Mouse (Mus musculus): ENCODE measurements around the gene Carmil1.

The Carmil1 gene

DNA sequence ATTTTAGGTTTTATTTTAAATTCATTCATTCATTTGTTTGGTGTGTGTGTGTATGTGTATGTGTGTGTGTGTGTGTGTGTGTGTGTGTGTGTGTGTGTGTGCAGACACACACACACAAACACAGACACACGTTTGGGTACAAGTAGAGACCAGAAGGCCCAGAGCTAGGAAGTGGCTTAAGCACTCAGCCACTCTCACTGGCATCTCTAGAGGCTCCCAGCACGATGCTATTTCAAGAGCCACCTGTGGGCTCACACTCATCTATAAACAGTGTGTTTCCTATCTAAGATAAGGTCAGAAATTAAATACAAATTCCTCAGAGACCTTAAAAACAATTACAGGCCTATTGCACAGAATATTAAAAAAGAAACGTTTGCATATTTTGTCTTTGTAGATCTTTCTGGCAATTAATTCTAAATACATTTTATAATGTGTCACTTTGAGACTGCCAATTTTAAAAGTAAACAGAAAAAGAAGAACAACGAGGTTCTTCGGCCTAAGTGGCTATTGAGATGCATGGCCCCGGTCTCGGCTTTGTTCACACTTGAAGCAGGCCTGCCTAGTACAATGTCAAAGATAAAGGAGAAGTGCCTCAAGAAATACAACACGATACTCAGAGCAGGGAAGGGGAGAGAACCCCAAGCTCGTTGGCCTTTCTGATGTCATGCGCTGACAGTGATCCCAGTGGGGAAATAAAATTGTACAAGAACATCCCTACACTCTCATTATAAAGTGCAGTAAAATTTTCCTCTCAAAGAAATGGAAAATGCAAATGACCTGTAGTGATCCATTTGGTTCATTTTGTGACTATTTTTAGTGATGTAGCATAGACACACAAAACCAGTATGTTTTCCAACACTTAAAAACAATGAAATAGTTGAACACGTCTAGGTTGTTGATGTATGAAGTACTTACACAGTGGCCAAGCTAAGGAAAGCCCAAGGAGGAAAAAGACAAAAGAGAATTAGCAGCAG lies 179.2 kb downstream of the Carmil1 start:
- DNase-seq: no peak

- DNase-seq: no peak
Measured at GRCm38 (mm10) chr13:24100516-24101094, 180.0 kb downstream of the Carmil1 start.

- no peak for DNase-seq
Measured at GRCm38 (mm10) chr13:24096573-24096972, 184.0 kb downstream of the Carmil1 start.

GRCm38 (mm10) chr13:24094825-24095547 lies 185.6 kb downstream of the Carmil1 start:
- DNase-seq: no peak

DNA sequence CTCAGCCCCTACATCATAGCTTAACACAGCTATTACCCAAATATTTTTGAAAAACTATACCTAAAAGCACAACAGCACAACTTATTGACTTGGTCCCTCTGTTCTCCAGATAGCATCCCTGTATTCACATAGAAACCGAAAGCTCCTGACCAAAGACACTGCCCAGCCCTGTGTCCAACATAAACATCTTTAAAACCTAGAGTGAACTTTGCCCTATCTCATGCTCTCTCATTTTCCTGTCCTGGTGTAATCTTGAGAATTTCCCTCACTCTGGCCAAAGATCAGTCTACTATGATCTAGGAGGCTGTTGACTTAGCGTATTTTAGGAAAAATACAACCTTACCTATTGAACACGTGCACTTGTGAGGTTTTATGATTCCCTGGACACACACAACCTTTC lies 187.5 kb downstream of the Carmil1 start:
- no peak for DNase-seq

DNA sequence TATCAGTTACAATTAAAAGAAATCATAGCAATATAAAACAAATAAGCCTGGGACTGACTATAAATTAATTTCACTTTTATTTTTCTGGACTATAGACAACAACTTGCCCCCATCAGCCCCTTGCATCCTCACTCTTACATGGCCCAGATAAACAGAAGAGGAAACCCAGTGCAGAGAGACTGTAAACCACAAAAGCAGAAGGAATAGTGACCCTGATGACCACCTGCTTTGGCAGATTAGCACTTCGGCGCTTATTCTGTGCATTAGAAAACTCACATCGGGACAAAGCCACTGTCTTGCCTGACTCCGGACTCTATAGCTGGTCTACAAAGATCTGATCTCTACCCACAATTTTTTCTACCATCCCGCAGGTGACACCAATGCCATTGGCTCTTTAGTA lies 188.5 kb downstream of the Carmil1 start:
- no peak for DNase-seq

DNA sequence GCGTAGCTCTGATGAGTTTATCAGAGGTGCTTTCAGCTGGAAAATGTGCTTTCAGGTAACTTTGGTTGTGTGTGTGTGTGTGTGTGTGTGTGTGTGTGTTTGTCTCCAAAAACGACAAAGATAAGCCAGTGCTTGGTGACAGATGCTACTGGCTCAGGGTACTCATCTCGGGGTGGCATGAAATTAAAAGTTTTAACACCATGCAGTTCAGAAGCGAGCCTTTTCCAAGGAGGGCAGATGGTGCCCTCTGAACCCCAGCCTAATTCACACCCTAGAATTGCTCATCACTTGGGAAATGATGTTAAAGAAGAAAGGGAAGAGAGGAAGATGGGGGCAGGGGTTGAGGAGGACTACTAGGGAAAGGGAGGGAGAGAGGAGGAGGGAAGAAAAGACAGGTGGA lies 198.4 kb downstream of the Carmil1 start:
- DNase-seq: no peak

DNA sequence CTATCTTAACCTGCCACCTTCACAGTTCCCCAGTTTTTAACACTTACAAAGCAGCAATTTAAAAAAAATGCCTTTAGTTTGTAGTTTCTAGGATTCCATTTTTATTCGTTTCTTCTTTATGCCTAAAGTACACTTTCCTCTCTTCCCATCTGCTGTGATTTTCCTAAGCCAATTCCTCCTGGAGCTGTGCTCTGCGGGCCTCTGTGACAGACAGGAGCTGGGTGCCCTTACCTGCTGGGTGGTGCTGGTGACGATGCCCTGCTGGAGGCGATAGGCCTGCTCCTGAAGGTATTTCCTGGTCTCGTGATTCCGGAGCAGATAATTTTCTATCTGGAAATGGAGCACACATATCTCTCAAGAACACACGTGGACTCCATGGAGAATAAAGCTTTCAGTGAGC lies 198.9 kb downstream of the Carmil1 start:
- no peak for DNase-seq

DNA sequence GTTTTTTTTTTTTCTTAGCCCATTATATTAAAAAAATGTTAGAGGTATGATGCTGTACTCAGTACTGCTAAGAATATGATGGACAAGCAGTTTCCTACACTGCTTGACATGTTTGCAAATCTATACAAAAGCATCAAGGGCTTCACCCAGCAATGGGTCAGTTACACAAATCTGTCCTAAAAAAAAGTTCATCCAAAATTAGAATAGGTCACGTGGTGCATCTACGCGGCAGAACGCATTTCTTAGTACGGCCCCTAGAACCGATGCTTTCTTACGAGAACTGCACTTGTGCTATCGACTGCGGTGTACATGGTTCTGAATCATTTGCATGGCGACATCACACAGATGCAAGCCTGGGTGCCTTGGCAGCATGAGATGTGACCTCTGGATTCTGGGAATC lies 208.0 kb downstream of the Carmil1 start:
- no peak for DNase-seq

DNA sequence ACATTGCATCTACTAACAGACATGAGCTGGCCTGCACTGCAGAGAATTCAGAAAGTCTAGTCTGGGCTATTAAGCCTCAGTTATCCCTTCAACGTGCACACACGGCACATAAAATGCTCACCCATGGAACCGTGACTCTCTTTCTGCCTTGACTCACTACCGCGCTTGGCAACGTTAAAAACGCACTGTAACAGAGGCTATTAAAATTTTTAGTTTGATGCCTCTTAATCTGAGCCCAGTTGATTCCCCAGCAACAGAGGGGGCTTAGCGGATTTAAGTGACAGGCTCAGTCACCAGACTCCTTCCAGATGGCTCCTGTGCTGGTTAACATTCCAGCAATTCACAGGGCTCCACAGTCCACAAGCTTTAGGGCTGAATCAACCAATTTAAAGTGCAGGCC lies 213.0 kb downstream of the Carmil1 start:
- DNase-seq: no peak

GRCm38 (mm10) chr13:24065536-24065935 lies 215.1 kb downstream of the Carmil1 start:
- DNase-seq: no peak

DNA sequence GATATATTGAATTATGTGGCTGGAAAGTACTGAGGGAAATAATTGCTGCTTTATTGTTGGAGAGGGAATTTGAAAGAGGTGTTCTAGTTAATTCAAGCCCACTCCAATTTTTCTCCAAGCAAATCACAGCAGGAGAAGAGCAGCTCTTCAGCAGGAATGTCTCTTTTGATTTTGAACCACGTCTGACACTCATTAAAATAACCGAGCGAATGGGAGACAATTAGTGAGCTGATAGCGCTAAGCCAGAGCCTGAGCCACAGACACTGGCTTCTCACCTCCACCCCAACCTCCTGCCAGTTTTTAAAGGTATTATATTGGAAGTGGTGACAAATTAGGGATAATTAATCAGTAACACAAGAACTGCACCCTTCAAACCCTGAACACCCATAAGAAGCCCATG lies 217.8 kb downstream of the Carmil1 start:
- DNase-seq: no peak

GRCm38 (mm10) chr13:24055072-24055869 lies 225.3 kb downstream of the Carmil1 start:
- DNase-seq: no peak

DNA sequence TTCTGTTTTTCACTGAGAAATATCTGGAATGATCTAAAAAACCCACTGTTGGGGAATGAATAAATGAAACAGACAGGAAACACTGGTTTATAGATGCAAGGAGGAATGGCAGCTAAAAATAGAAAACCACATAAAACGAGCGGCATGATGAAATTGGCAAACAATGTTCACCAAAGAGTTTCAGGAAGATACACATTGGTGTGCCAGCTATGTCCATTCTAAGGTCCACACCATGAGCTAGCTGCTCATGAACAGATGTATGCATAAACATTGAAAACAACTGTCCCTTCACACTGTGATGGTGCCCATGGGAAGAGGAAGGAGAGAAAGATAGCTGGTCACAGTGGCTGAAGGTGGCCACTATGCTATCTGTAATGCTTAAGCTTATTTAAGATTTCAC lies 229.1 kb downstream of the Carmil1 start:
- no peak for DNase-seq

DNA sequence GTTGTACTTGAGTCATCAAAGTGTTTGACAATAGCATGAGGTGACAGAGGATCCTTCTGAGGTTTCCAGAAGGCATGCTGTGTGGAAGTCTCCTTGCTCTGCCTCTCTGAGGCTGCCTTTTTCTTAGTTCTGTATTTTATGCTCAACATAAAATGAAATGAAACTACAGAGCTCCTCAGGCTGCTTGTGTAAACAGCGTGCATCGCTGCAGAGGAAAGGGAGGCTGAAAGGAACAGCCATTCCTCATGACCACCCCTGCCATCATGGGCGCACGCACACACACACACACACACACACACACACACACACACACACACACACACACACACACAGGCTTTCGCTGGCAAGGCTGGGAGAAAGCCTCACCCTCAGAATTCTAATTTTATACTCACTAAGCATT lies 230.3 kb downstream of the Carmil1 start:
- DNase-seq: no peak

- no peak for DNase-seq
Measured at GRCm38 (mm10) chr13:24049267-24050034, 231.1 kb downstream of the Carmil1 start.

GRCm38 (mm10) chr13:24048611-24049010 lies 232.0 kb downstream of the Carmil1 start:
- no peak for DNase-seq

- DNase-seq: no peak
Measured at GRCm38 (mm10) chr13:24045271-24045670, 235.3 kb downstream of the Carmil1 start.

GRCm38 (mm10) chr13:24040221-24040620 lies 240.4 kb downstream of the Carmil1 start:
- DNase-seq: no peak

- DNase-seq: no peak
Measured at GRCm38 (mm10) chr13:24037502-24037901, 243.1 kb downstream of the Carmil1 start.

DNA sequence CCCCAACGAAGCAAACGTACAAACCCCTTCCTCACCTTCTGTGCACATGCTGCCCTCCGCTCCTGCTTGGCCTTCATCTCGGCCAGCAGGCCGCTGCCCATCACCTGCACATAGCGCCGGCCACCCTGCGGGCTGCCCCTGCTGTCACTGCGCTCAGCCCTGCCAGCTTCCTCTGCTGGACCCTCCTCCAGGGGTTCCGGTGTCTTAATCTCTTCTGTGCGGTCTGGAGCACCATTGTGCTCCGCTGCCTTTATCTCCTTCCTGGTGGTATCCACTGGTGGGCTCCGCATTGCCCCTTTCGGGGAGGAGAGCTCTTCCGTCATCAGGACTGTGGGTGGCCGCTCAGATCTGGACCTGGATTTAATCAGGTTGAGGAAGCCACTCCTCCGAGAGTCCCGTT lies 244.4 kb downstream of the Carmil1 start:
- DNase-seq: no peak

Measured in thymus, postnatal 4 days (tissue).